Mouse (Mus musculus) CD4-positive, CD25-positive, alpha-beta regulatory T cell, adult 2 months (primary cell): ENCODE measurements at regions not wholly inside any gene's neighbourhood (a gene's known extent, or its start where the extent isn't known, plus 50 kb on each side); places are given as distances from the start of the nearest gene placed in this dataset.
A peak's percentile ranks its signal among the peaks of the same experiment; 100 is the strongest.

Source experiments
- DNase-seq: peaks from one replicate; pipeline ENCODE4 v3.0.0-alpha.2; 2012; ENCODE audit warnings: low read depth, low spot score

- DNase-seq, result peak; percentile 61
Observed at GRCm38 (mm10) chr12:17113465-17114177, 63.1 kb downstream of the Kcnf1 start.

GRCm38 (mm10) chr12:17112781-17113464 is 63.8 kb downstream of the Kcnf1 start:
- DNase-seq, result peak; percentile 27

- DNase-seq, result peak; percentile 33
Observed at GRCm38 (mm10) chr12:17106220-17106619, 70.5 kb downstream of the Kcnf1 start.

- DNase-seq, result no peak
Observed at GRCm38 (mm10) chr12:17105057-17105712, 71.5 kb downstream of the Kcnf1 start.

GRCm38 (mm10) chr12:17101842-17102241 is 74.8 kb downstream of the Kcnf1 start:
- no peak for DNase-seq

GRCm38 (mm10) chr12:17097800-17098271 is 78.9 kb downstream of the Kcnf1 start:
- DNase-seq, result peak; percentile 30

- DNase-seq, result no peak
Observed at GRCm38 (mm10) chr12:17094758-17095157, 81.9 kb downstream of the Kcnf1 start.

GRCm38 (mm10) chr12:17093772-17094171 is 82.2 kb upstream of the 2410004P03Rik start:
- DNase-seq, result no peak

- no peak for DNase-seq
Observed at GRCm38 (mm10) chr12:17091058-17091457, 79.5 kb upstream of the 2410004P03Rik start.

GRCm38 (mm10) chr12:17089710-17090339 is 78.3 kb upstream of the 2410004P03Rik start:
- no peak for DNase-seq

- no peak for DNase-seq
Observed at GRCm38 (mm10) chr12:17087388-17087787, 75.9 kb upstream of the 2410004P03Rik start.

- DNase-seq, result peak; percentile 34
Observed at GRCm38 (mm10) chr12:17085209-17085574, 73.7 kb upstream of the 2410004P03Rik start.

GRCm38 (mm10) chr12:17084499-17085208 is 73.1 kb upstream of the 2410004P03Rik start:
- DNase-seq, result peak; percentile 68

- no peak for DNase-seq
Observed at GRCm38 (mm10) chr12:17071691-17072454, 60.3 kb upstream of the 2410004P03Rik start.

- DNase-seq, result no peak
Observed at GRCm38 (mm10) chr12:17069808-17070207, 58.3 kb upstream of the 2410004P03Rik start.

- no peak for DNase-seq
Observed at GRCm38 (mm10) chr12:17069161-17069560, 57.6 kb upstream of the 2410004P03Rik start.

- no peak for DNase-seq
Observed at GRCm38 (mm10) chr12:17063920-17064319, 52.4 kb upstream of the 2410004P03Rik start.
